Mouse (Mus musculus): Measurements from ENCODE around the gene Gm20431.

Gene Gm20431

GRCm38 (mm10) chr2:167596726-167597491 lies 64.4 kb downstream of the Gm20431 start:
- no peak for DNase-seq

GRCm38 (mm10) chr2:167596262-167596661 lies 65.0 kb downstream of the Gm20431 start:
- no peak for DNase-seq

- DNase-seq = no peak
Observed at GRCm38 (mm10) chr2:167595761-167596171, 65.5 kb downstream of the Gm20431 start.

GRCm38 (mm10) chr2:167594444-167594934 lies 66.8 kb downstream of the Gm20431 start:
- DNase-seq = no peak

- no peak for DNase-seq
Observed at GRCm38 (mm10) chr2:167593551-167594250, 67.6 kb downstream of the Gm20431 start.

- DNase-seq = no peak
Observed at GRCm38 (mm10) chr2:167588774-167589577, 72.3 kb downstream of the Gm20431 start.

- no peak for DNase-seq
Observed at GRCm38 (mm10) chr2:167586976-167587375, 74.3 kb downstream of the Gm20431 start.

GRCm38 (mm10) chr2:167586041-167586440 lies 75.3 kb downstream of the Gm20431 start:
- DNase-seq = no peak

GRCm38 (mm10) chr2:167585273-167585672 lies 76.0 kb downstream of the Gm20431 start:
- DNase-seq = no peak

GRCm38 (mm10) chr2:167583161-167583952 lies 77.9 kb downstream of the Gm20431 start:
- no peak for DNase-seq

GRCm38 (mm10) chr2:167578521-167578920 lies 82.8 kb downstream of the Gm20431 start:
- no peak for DNase-seq

- DNase-seq = no peak
Observed at GRCm38 (mm10) chr2:167577186-167577785, 84.0 kb downstream of the Gm20431 start.

- no peak for DNase-seq
Observed at GRCm38 (mm10) chr2:167576121-167576620, 85.1 kb downstream of the Gm20431 start.

GRCm38 (mm10) chr2:167575581-167575980 lies 85.7 kb downstream of the Gm20431 start:
- DNase-seq = no peak

- no peak for DNase-seq
Observed at GRCm38 (mm10) chr2:167574814-167575213, 86.5 kb downstream of the Gm20431 start.

GRCm38 (mm10) chr2:167571442-167572220 lies 89.7 kb downstream of the Gm20431 start:
- DNase-seq = no peak

GRCm38 (mm10) chr2:167570815-167571214 lies 90.5 kb downstream of the Gm20431 start:
- no peak for DNase-seq

GRCm38 (mm10) chr2:167569934-167570651 lies 91.2 kb downstream of the Gm20431 start:
- no peak for DNase-seq

GRCm38 (mm10) chr2:167568112-167568511 lies 93.2 kb downstream of the Gm20431 start:
- DNase-seq = no peak

GRCm38 (mm10) chr2:167565682-167566081 lies 95.6 kb downstream of the Gm20431 start:
- DNase-seq = no peak
